Mouse (Mus musculus) olfactory bulb, adult 2 months (tissue): ENCODE data around the gene Igfbp7.

Experiments used
- CTCF ChIP-seq: fragments of 200-500 bp; IDR thresholded peaks from 2 replicates; pipeline ENCODE4 v1.5.1; 2012; ENCODE audit warnings: low read depth, mild to moderate bottlenecking, low read length, moderate library complexity; ENCODE audit not compliant: insufficient read depth
- POLR2A ChIP-seq: fragments of 200-500 bp; IDR thresholded peaks from 2 replicates; pipeline ENCODE4 v1.6.1; 2012; ENCODE audit warnings: mild to moderate bottlenecking, low read depth, low read length, moderate library complexity; ENCODE audit not compliant: insufficient read depth

DNA sequence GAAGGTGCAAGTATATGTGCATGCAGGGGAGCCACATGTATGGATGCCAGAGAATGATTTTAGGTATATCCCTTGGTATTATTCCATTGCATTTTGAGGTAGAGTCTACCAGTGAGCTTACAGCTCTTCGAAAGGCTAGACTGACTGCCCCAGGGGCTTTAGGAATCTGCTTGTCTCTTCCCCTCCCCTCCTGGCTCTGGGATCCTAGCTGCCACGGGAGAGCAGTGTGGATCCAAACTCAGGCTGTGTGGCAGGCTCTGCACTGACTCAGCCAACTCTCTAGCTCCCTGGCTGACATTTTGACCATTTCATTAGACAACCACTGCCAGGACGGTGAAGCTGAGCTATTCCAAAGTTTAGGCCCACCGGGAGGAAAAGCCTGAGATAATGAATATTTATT is 32.3 kb downstream of the Igfbp7 start:
- TF ChIP-seq CTCF (no peak), POLR2A (no peak)
